Mouse (Mus musculus) ES-Bruce4 (cell line): Measurements from ENCODE around the gene Jsrp1. TPM values are rescaled to one million over a fixed set of nuclear protein-coding genes. Genes with fewer than 3 reads are reported as not detected.

ENCODE experiments used
- H3K27ac ChIP-seq: 2 replicates; pipeline ENCODE4 v1.5.1; 2012; ENCODE audit warnings: low read length, inconsistent platforms; ENCODE audit not compliant: insufficient read depth
- H3K27me3 ChIP-seq: 2 replicates; pipeline ENCODE4 v1.6.1; 2012; ENCODE audit warnings: mild to moderate bottlenecking, low read length, inconsistent platforms; ENCODE audit not compliant: control insufficient read depth, poor library complexity, insufficient read depth, severe bottlenecking
- H3K36me3 ChIP-seq: 2 replicates; pipeline ENCODE4 v1.6.1; 2012; ENCODE audit warnings: inconsistent platforms, mild to moderate bottlenecking, low read length, moderate library complexity; ENCODE audit not compliant: control insufficient read depth, poor library complexity, insufficient read depth, severe bottlenecking
- H3K4me1 ChIP-seq: one replicate; pipeline ENCODE4 v1.8.1; 2011; ENCODE audit warnings: low read length; ENCODE audit not compliant: control insufficient read depth, insufficient read depth
- H3K4me3 ChIP-seq: 2 replicates; pipeline ENCODE4 v1.5.1; 2011; ENCODE audit warnings: low read depth, mild to moderate bottlenecking, low read length
- H3K9ac ChIP-seq: 2 replicates; pipeline ENCODE4 v1.6.1; 2012; ENCODE audit warnings: low read depth, mild to moderate bottlenecking, inconsistent platforms; ENCODE audit not compliant: poor library complexity, severe bottlenecking
- H3K9me3 ChIP-seq: replicated peaks from 2 replicates; pipeline ENCODE4 v1.6.1; 2012; ENCODE audit warnings: mild to moderate bottlenecking, low read length, inconsistent platforms; ENCODE audit not compliant: control insufficient read depth, poor library complexity, insufficient read depth, severe bottlenecking
- CTCF ChIP-seq: IDR thresholded peaks from one replicate; pipeline ENCODE4 v1.8.1; 2011; ENCODE audit warnings: low read depth, low read length
- EP300 ChIP-seq: IDR thresholded peaks from 2 replicates; pipeline ENCODE4 v1.6.1; 2011; ENCODE audit warnings: low read depth, low read length; ENCODE audit not compliant: insufficient read depth
- POLR2A ChIP-seq: IDR thresholded peaks from one replicate; pipeline ENCODE4 v1.8.1; 2011; ENCODE audit warnings: low read length; ENCODE audit not compliant: insufficient read depth
- polyA plus RNA-seq: library from polyadenylated mRNA; stranded (reverse); fragments of >200 nt; gene quantifications from 2 replicates; pipeline ENCODE4 v1.2.4, GENCODE M21; 2011; ENCODE audit warnings: low read depth; ENCODE audit not compliant: missing spikeins, insufficient read depth, insufficient read length

Jsrp1 gene
- 0.85 TPM in 1 of 2 replicates, not detected in the other for polyA plus RNA-seq

- TF ChIP-seq CTCF, result no peak
- no peak for TF ChIP-seq EP300
- no peak for TF ChIP-seq POLR2A
- Histone ChIP-seq H3K27ac (no peak within 1 kb of the TSS), H3K4me1 (peaks cover 3% of the 10 kb centered on the region), H3K4me3 (no peak within 1 kb of the TSS), H3K9me3 (no peaks in the 10 kb centered on the region), H3K9ac (no peak within 1 kb of the TSS), H3K36me3 (no peaks in the 10 kb centered on the region), H3K27me3 (no peaks in the 10 kb centered on the region)
Observed at GRCm38 (mm10) chr10:80813366-80813765, at the start of gene Jsrp1. TSS of gene Jsrp1 (minus strand) at chr10:80813498.

DNA sequence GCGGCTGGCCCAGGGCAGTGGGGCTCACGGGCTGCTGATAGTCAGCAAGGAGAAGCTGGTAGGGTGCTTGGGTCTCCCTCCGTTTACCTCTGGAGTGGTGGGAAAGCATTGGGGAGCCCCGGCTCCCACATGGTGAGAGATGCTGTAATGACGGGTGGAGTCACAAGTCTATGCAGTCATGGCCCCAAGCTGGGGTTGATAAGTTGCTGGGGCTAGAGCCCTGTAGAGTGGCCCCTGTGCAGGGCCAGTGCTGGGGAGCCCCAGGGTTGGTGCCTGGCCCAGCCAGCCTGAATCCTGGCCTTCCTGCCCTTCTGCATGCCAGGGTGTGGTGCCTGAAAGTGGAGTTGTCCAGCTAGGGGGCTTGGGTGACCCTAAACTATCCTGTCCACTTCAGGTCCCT, 49.0 kb upstream of the Jsrp1 start:
- Histone ChIP-seq H3K27ac (no peak overlapping the region), H3K9me3 (no peaks in the 10 kb centered on the region), H3K36me3 (no peaks in the 10 kb centered on the region), H3K9ac (no peak overlapping the region), H3K27me3 (no peaks in the 10 kb centered on the region), H3K4me3 (no peak overlapping the region), H3K4me1 (no peaks in the 10 kb centered on the region)
- TF ChIP-seq POLR2A, result no peak
- TF ChIP-seq CTCF, result no peak
- no peak for TF ChIP-seq EP300

GRCm38 (mm10) chr10:80858350-80858935, 45.1 kb upstream of the Jsrp1 start:
- no peak for TF ChIP-seq CTCF
- TF ChIP-seq POLR2A, result no peak
- no peak for TF ChIP-seq EP300
- Histone ChIP-seq H3K36me3 (no peaks in the 10 kb centered on the region), H3K4me1 (no peaks in the 10 kb centered on the region), H3K27ac (no peak overlapping the region), H3K9ac (no peak overlapping the region), H3K27me3 (no peaks in the 10 kb centered on the region), H3K4me3 (no peak overlapping the region), H3K9me3 (no peaks in the 10 kb centered on the region)

GRCm38 (mm10) chr10:80857848-80858247, 44.5 kb upstream of the Jsrp1 start:
- no peaks in the 10 kb centered on the region for H3K9me3 ChIP-seq
- no peak overlapping the region for H3K9ac ChIP-seq
- H3K36me3 ChIP-seq, result 0 out of 2 replicates have a peak, but pooled peaks cover 3% of the 10 kb centered on the region
- H3K4me3 ChIP-seq, result no peak overlapping the region
- H3K4me1 ChIP-seq, result no peaks in the 10 kb centered on the region
- TF ChIP-seq CTCF (no peak), POLR2A (no peak), EP300 (no peak)
- H3K27ac ChIP-seq, result no peak overlapping the region
- no peaks in the 10 kb centered on the region for H3K27me3 ChIP-seq

DNA sequence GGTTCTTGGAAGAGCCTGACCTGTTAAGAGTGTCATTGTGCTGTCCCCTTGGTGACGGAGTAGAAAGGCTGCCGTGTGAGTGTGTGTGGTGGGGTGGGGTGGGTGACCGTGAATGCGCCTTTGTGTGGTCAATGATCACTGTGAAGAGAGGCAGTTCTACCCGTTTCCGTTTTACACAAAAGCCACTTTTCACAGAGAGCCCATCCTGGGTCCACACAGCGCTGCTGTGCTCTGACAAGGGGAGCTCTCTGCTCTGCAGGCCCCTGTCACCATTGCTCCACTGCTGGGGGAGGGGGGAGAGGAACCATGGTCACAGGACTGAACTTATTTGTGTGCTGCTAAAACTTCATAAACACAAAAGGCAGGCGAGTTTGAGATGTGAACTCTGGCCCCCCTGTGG, 44.1 kb upstream of the Jsrp1 start:
- H3K4me1 ChIP-seq, result no peaks in the 10 kb centered on the region
- TF ChIP-seq CTCF, result no peak
- no peak for TF ChIP-seq POLR2A
- TF ChIP-seq EP300, result no peak
- H3K27ac ChIP-seq, result no peak overlapping the region
- no peaks in the 10 kb centered on the region for H3K9me3 ChIP-seq
- H3K36me3 ChIP-seq, result 0 out of 2 replicates have a peak, but pooled peaks cover 3% of the 10 kb centered on the region
- H3K27me3 ChIP-seq, result no peaks in the 10 kb centered on the region
- no peak overlapping the region for H3K4me3 ChIP-seq
- no peak overlapping the region for H3K9ac ChIP-seq

DNA sequence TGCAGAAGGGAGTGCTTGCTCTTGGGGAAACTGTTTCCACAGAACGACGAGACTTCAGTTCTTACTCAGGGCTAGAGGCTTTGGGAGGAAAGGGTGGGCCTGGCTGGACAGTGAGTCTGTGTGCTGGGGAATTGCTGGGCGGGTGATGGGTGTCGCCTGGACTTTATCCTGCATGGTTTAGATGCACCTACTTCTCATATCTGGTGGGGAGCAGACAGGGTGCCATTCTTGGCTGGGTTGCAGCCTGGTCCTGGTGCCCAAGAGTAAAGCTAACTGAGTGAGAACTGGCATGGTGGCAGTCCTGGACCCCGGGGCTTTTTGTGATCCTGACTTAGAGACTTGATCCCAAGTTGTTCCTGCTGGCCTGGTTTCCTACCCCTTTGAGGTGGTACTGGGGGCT, 43.6 kb upstream of the Jsrp1 start:
- Histone ChIP-seq H3K27ac (no peak overlapping the region), H3K27me3 (no peaks in the 10 kb centered on the region), H3K4me3 (no peak overlapping the region), H3K4me1 (no peaks in the 10 kb centered on the region), H3K9ac (no peak overlapping the region), H3K36me3 (0 out of 2 replicates have a peak, but pooled peaks cover 3% of the 10 kb centered on the region), H3K9me3 (no peaks in the 10 kb centered on the region)
- TF ChIP-seq CTCF, result no peak
